Mouse (Mus musculus): ENCODE measurements around the gene Zswim8. TPM values are rescaled to one million over a fixed set of nuclear protein-coding genes. Genes with fewer than 3 reads are reported as not detected.

The Zswim8 gene
- polyA plus RNA-seq, 1 experiment from 2014 or later = 43.1 TPM

- no peak for ATAC-seq (ENCODE audit: low FRiP score, low read depth)
- H3K9me3 ChIP-seq = no peaks in the 10 kb centered on the region
- H3K4me1 ChIP-seq = peaks cover 26% of the 10 kb centered on the region
- H3K9ac ChIP-seq = no peak overlapping the region; the same call in 1 of the 2 replicates
- H3K36me3 ChIP-seq = peaks cover 71% of the 10 kb centered on the region
- H3K4me3 ChIP-seq = no peak overlapping the region
- no peaks in the 10 kb centered on the region for H3K27me3 ChIP-seq
- H3K4me2 ChIP-seq (replicated peaks) = no peak overlapping the region
- WGBS = 88% methylated on average over 13 of the region's 13 CpGs
- H3K27ac ChIP-seq = no peak overlapping the region
These were observed 28.6 kb downstream of the Zswim8 start for GRCm38 (mm10) chr14:20735892-20736390.

GRCm38 (mm10) chr14:20737306-20737705, 30.0 kb downstream of the Zswim8 start:
- Histone ChIP-seq H3K27me3 (no peaks in the 10 kb centered on the region), H3K9me3 (no peaks in the 10 kb centered on the region), H3K27ac (no peak overlapping the region), H3K9ac (no peak overlapping the region), H3K4me3 (no peak overlapping the region), H3K4me2 (replicated peaks) (no peak overlapping the region), H3K36me3 (peaks cover 75% of the 10 kb centered on the region), H3K4me1 (peaks cover 22% of the 10 kb centered on the region)
- no peak for ATAC-seq (ENCODE audit: low FRiP score, low read depth)
- WGBS = 45% methylated on average over 14 of the region's 14 CpGs

- no peak for ATAC-seq (ENCODE audit: low FRiP score, low read depth)
These were observed 31.2 kb downstream of the Zswim8 start for GRCm38 (mm10) chr14:20738511-20738910.

GRCm38 (mm10) chr14:20741301-20741700, 33.9 kb downstream of the Zswim8 start:
- no peak overlapping the region for H3K27ac ChIP-seq
- H3K4me3 ChIP-seq = no peak overlapping the region
- no peaks in the 10 kb centered on the region for H3K9me3 ChIP-seq
- no peaks in the 10 kb centered on the region for H3K4me1 ChIP-seq
- H3K4me2 ChIP-seq (replicated peaks) = no peak overlapping the region
- no peak for ATAC-seq (ENCODE audit: low FRiP score, low read depth)
- no peaks in the 10 kb centered on the region for H3K27me3 ChIP-seq
- H3K9ac ChIP-seq = no peak overlapping the region
- 88% methylated on average over 9 of the region's 9 CpGs for WGBS
- peaks cover 90% of the 10 kb centered on the region for H3K36me3 ChIP-seq

More at GRCm38 (mm10) chr14:20738511-20738910, 31.2 kb downstream of the Zswim8 start:
- H3K4me1 ChIP-seq = peaks cover 11% of the 10 kb centered on the region
- H3K4me2 ChIP-seq (replicated peaks) = no peak overlapping the region
- H3K9me3 ChIP-seq = no peaks in the 10 kb centered on the region
- no peaks in the 10 kb centered on the region for H3K27me3 ChIP-seq
- no peak overlapping the region for H3K27ac ChIP-seq
- H3K36me3 ChIP-seq = peaks cover 76% of the 10 kb centered on the region
- 91% methylated on average over 8 of the region's 8 CpGs for WGBS
- H3K4me3 ChIP-seq = no peak overlapping the region
- H3K9ac ChIP-seq = no peak overlapping the region

GRCm38 (mm10) chr14:20743614-20744013, 36.3 kb downstream of the Zswim8 start:
- Histone ChIP-seq H3K4me3 (no peak overlapping the region), H3K27ac (no peak overlapping the region), H3K27me3 (no peaks in the 10 kb centered on the region), H3K9ac (no peak overlapping the region), H3K4me1 (no peaks in the 10 kb centered on the region), H3K36me3 (peaks cover 84% of the 10 kb centered on the region), H3K9me3 (no peaks in the 10 kb centered on the region), H3K4me2 (replicated peaks) (no peak overlapping the region)
- no peak for ATAC-seq (ENCODE audit: low FRiP score, low read depth)
- WGBS = 88% methylated on average over 3 of the region's 3 CpGs

- Histone ChIP-seq H3K27ac (no peak overlapping the region), H3K36me3 (peaks cover 54% of the 10 kb centered on the region), H3K4me2 (replicated peaks) (no peak overlapping the region), H3K4me3 (no peak overlapping the region), H3K9ac (no peak overlapping the region), H3K9me3 (no peaks in the 10 kb centered on the region), H3K27me3 (no peaks in the 10 kb centered on the region), H3K4me1 (no peaks in the 10 kb centered on the region)
- WGBS = 87% methylated on average over 3 of the region's 3 CpGs
- ATAC-seq (ENCODE audit: low FRiP score, low read depth) = no peak
These were observed 39.6 kb downstream of the Zswim8 start for GRCm38 (mm10) chr14:20746935-20747334.

- no peak overlapping the region for H3K4me2 ChIP-seq (replicated peaks)
- H3K9me3 ChIP-seq = no peaks in the 10 kb centered on the region
- no peak overlapping the region for H3K4me3 ChIP-seq
- H3K27me3 ChIP-seq = no peaks in the 10 kb centered on the region
- no peak for ATAC-seq (ENCODE audit: low FRiP score, low read depth)
- H3K27ac ChIP-seq = no peak overlapping the region
- 40% methylated on average over 4 of the region's 4 CpGs for WGBS
- H3K9ac ChIP-seq = no peak overlapping the region
- H3K36me3 ChIP-seq = peaks cover 54% of the 10 kb centered on the region
- no peaks in the 10 kb centered on the region for H3K4me1 ChIP-seq
These were observed 41.0 kb downstream of the Zswim8 start for GRCm38 (mm10) chr14:20748388-20748787.

- H3K36me3 ChIP-seq = peaks cover 54% of the 10 kb centered on the region
- no peak overlapping the region for H3K4me2 ChIP-seq (replicated peaks)
- no peak overlapping the region for H3K4me3 ChIP-seq
- H3K9ac ChIP-seq = no peak overlapping the region
- H3K4me1 ChIP-seq = no peaks in the 10 kb centered on the region
- 91% methylated on average over 4 of the region's 4 CpGs for WGBS
- no peaks in the 10 kb centered on the region for H3K9me3 ChIP-seq
- H3K27me3 ChIP-seq = no peaks in the 10 kb centered on the region
- no peak for ATAC-seq (ENCODE audit: low FRiP score, low read depth)
- H3K27ac ChIP-seq = no peak overlapping the region
These were observed 42.2 kb downstream of the Zswim8 start for GRCm38 (mm10) chr14:20749494-20750051.

- WGBS = 57% methylated on average over 5 of the region's 5 CpGs
- H3K9me3 ChIP-seq = no peaks in the 10 kb centered on the region
- ATAC-seq (ENCODE audit: low FRiP score, low read depth) = no peak
- no peak overlapping the region for H3K27ac ChIP-seq
- no peak overlapping the region for H3K4me3 ChIP-seq
- peaks cover 54% of the 10 kb centered on the region for H3K36me3 ChIP-seq
- no peak overlapping the region for H3K9ac ChIP-seq
- no peak overlapping the region for H3K4me2 ChIP-seq (replicated peaks)
- no peaks in the 10 kb centered on the region for H3K4me1 ChIP-seq
- no peaks in the 10 kb centered on the region for H3K27me3 ChIP-seq
These were observed 43.2 kb downstream of the Zswim8 start for GRCm38 (mm10) chr14:20750503-20750902.

- Histone ChIP-seq H3K9me3 (no peaks in the 10 kb centered on the region), H3K9ac (no peak overlapping the region), H3K27ac (no peak overlapping the region), H3K27me3 (no peaks in the 10 kb centered on the region), H3K4me1 (no peaks in the 10 kb centered on the region), H3K36me3 (peaks cover 66% of the 10 kb centered on the region), H3K4me2 (replicated peaks) (no peak overlapping the region), H3K4me3 (no peak overlapping the region)
- ATAC-seq (ENCODE audit: low FRiP score, low read depth) = no peak
- 79% methylated on average over 3 of the region's 3 CpGs for WGBS
These were observed 46.4 kb downstream of the Zswim8 start for GRCm38 (mm10) chr14:20753792-20754191.

- no peaks in the 10 kb centered on the region for H3K9me3 ChIP-seq
- H3K9ac ChIP-seq = no peak overlapping the region
- 95% methylated on average over 22 of the region's 22 CpGs for WGBS
- H3K4me2 ChIP-seq (replicated peaks) = no peak overlapping the region
- no peak overlapping the region for H3K27ac ChIP-seq
- peaks cover 99% of the 10 kb centered on the region for H3K36me3 ChIP-seq
- ATAC-seq (ENCODE audit: low FRiP score, low read depth) = no peak
- H3K4me3 ChIP-seq = no peak overlapping the region
- H3K27me3 ChIP-seq = no peaks in the 10 kb centered on the region
- H3K4me1 ChIP-seq = no peaks in the 10 kb centered on the region
These were observed 50.1 kb downstream of the Zswim8 start for GRCm38 (mm10) chr14:20757370-20757907.

GRCm38 (mm10) chr14:20758768-20759435, 51.5 kb downstream of the Zswim8 start:
- Histone ChIP-seq H3K27ac (no peak overlapping the region), H3K27me3 (no peaks in the 10 kb centered on the region), H3K4me1 (no peaks in the 10 kb centered on the region), H3K4me2 (replicated peaks) (no peak overlapping the region), H3K36me3 (peaks cover 100% of the 10 kb centered on the region), H3K9me3 (no peaks in the 10 kb centered on the region), H3K9ac (no peak overlapping the region), H3K4me3 (no peak overlapping the region)
- ATAC-seq (ENCODE audit: low FRiP score, low read depth) = no peak
- 81% methylated on average over 8 of the region's 8 CpGs for WGBS
